Mouse (Mus musculus) frontal cortex, adult 2 months (tissue): ENCODE results near the gene Mapre1. TPM values are rescaled to one million over a fixed set of nuclear protein-coding genes. Genes with fewer than 3 reads are reported as not detected.
"Not testable (repeated sequence)": the region's sequence is repeated elsewhere in the genome, so short reads cannot be mapped to it uniquely, and the experiment has no call there.

Source experiments
- DNase-seq, 2 experiments: peaks; one replicate each; pipeline ENCODE4 v3.0.0; 2022; ENCODE audit warnings: low spot score in 1 of 2; ENCODE audit errors: extremely low spot score in 1 of 2
- polyA plus RNA-seq: library from polyadenylated mRNA; depleted of rRNA; stranded (reverse); fragments of >200 nt; gene quantifications from 2 replicates; pipeline ENCODE4 v1.2.3, GENCODE M21; 2012; rRNA removed

The Mapre1 gene
- 25.6 and 31.7 TPM in 2 replicates for polyA plus RNA-seq

GRCm38 (mm10) chr2:153740500-153741436 is at the start of gene Mapre1:
TSS of gene Mapre1 (plus strand) at chr2:153741274.
- DNase-seq, result peak; percentile 99 to 100

GRCm38 (mm10) chr2:153693413-153693812 is 47.7 kb upstream of the Mapre1 start:
- not testable (repeated sequence) for DNase-seq

- DNase-seq, result peak in 1 of 2 experiments; percentile 33
These were observed 46.5 kb upstream of the Mapre1 start for GRCm38 (mm10) chr2:153694462-153695085.

- DNase-seq, result no peak
These were observed 44.7 kb upstream of the Mapre1 start, which contains the start of gene Dnmt3c for GRCm38 (mm10) chr2:153696352-153696751. TSS of gene Dnmt3c (plus strand) at chr2:153696652.

GRCm38 (mm10) chr2:153703389-153703788 is 37.7 kb upstream of the Mapre1 start:
- no peak for DNase-seq

- peak in 1 of 2 experiments; percentile 44 for DNase-seq
These were observed 30.3 kb upstream of the Mapre1 start for GRCm38 (mm10) chr2:153710701-153711330.

GRCm38 (mm10) chr2:153712646-153713091 is 28.4 kb upstream of the Mapre1 start:
- DNase-seq, result peak in 1 of 2 experiments; percentile 20

GRCm38 (mm10) chr2:153713227-153713626 is 27.8 kb upstream of the Mapre1 start:
- DNase-seq, result peak; percentile 44 to 69

GRCm38 (mm10) chr2:153717861-153718260 is 23.2 kb upstream of the Mapre1 start:
- not testable (repeated sequence) for DNase-seq

GRCm38 (mm10) chr2:153723098-153723497 is 18.0 kb upstream of the Mapre1 start:
- no peak for DNase-seq

- DNase-seq, result no peak
These were observed 16.6 kb upstream of the Mapre1 start for GRCm38 (mm10) chr2:153724424-153724823.

GRCm38 (mm10) chr2:153724871-153725270 is 16.2 kb upstream of the Mapre1 start:
- DNase-seq, result no peak

- DNase-seq, result no peak
These were observed 15.8 kb upstream of the Mapre1 start for GRCm38 (mm10) chr2:153725291-153725690.

GRCm38 (mm10) chr2:153734033-153734432 is 7.0 kb upstream of the Mapre1 start:
- no peak for DNase-seq

GRCm38 (mm10) chr2:153741437-153742065 is 477 bp downstream of the Mapre1 start:
- DNase-seq, result peak; percentile 16 to 33

GRCm38 (mm10) chr2:153747994-153748393 is 6.9 kb downstream of the Mapre1 start:
- no peak for DNase-seq

GRCm38 (mm10) chr2:153750363-153750762 is 9.3 kb downstream of the Mapre1 start:
- no peak for DNase-seq

- DNase-seq, result no peak
These were observed 21.0 kb downstream of the Mapre1 start for GRCm38 (mm10) chr2:153762121-153762520.

GRCm38 (mm10) chr2:153767484-153767883 is 26.4 kb downstream of the Mapre1 start:
- DNase-seq, result no peak

- no peak for DNase-seq
These were observed 27.8 kb downstream of the Mapre1 start for GRCm38 (mm10) chr2:153768881-153769280.
